Mouse (Mus musculus) stomach, postnatal 0 days (tissue): ENCODE data around the gene Spz1.

Source experiments
- CTCF ChIP-seq: IDR thresholded peaks from 2 replicates; pipeline ENCODE4 v1.5.1; 2016; ENCODE audit warnings: antibody characterized with exemption, low read depth, mild to moderate bottlenecking, moderate library complexity
- EP300 ChIP-seq: optimal IDR thresholded peaks from 2 replicates; pipeline ENCODE3; 2016; ENCODE audit warnings: antibody characterized with exemption

GRCm38 (mm10) chr13:92532216-92532615 is 43.8 kb downstream of the Spz1 start:
- no peak for TF ChIP-seq CTCF
- no peak for TF ChIP-seq EP300
